In the genomic region with DNA sequence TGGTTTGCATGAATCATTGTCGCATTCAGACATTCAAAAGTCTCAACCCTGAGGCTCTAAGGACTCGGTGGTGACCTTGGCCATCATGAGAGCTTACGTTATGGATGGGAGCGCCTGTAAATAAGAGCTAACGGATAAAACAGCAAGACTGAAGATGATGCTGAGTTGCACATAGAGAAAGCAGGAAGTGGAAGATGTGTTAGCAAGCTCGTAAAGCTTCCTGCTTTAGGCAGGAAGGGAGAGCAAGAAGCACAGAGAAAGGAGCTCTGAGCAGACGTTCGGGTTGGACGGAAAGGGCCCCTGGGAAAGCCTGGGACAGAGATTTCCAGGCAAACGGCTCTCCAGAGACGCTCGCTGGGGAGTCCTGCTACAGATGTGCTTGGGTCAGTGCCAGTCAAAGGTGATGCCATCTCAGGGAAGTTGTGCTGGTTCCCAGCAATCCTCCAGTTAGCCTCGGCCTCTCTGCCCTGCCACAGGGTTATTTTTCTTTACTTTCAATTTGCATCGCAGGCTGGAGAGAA, we compare ENCODE assay signal across 10 mouse cellular contexts. TPM values are rescaled to one million over a fixed set of nuclear protein-coding genes. Genes with fewer than 3 reads are reported as not detected.
DNase-seq lines count a peak whose midpoint lies in the region; ATAC-seq and TF ChIP-seq lines count a peak whose summit lies in the region.
"Had no signal": no experiment of that assay in that cellular context is flagged by ENCODE, and none has a peak within 500 bp of the region (broad histone marks: within the 10 kb centered on the region; RNA-seq: fewer than 3 reads in every experiment).

No protein-coding gene starts in this region.

- intact Hi-C loops in left cerebral cortex, postnatal 14 days (cut with DNase I), result no loop called here

- H3K36me3 ChIP-seq in kidney, postnatal 0 days (ENCODE audit: insufficient read depth, low read length), result no peaks in the 10 kb centered on the region
- H3K36me3 ChIP-seq in forebrain, embryonic 14.5 days (ENCODE audit: control insufficient read depth, insufficient read depth, low read length), result no peaks in the 10 kb centered on the region
- no peaks in the 10 kb centered on the region for H3K36me3 ChIP-seq in myocyte (ENCODE audit: control insufficient read depth, insufficient read depth)
- H3K36me3 ChIP-seq: liver, embryonic 15.5 days had no signal

- no peak for TF ChIP-seq CTCF in kidney, postnatal 0 days (IDR thresholded peaks at IDR 0.05; ENCODE audit: low read depth)

- ATAC-seq in kidney, postnatal 0 days (replicated peaks; ENCODE audit: low FRiP score, low read depth), result no peak
- ATAC-seq in forebrain, embryonic 14.5 days, result no peak

- H3K27ac ChIP-seq in kidney, postnatal 0 days, result peak overlapping the region; percentile 57; the same call in 1 of the 2 replicates
- H3K27ac ChIP-seq in forebrain, embryonic 14.5 days (ENCODE audit: low read depth, low read length), result peak overlapping the region; percentile 80; the same call in 1 of the 2 replicates
- H3K27ac ChIP-seq: liver, embryonic 15.5 days had no signal

- H3K9me3 ChIP-seq in kidney, postnatal 0 days (replicated peaks; ENCODE audit: low read length), result no peaks in the 10 kb centered on the region
- H3K9me3 ChIP-seq in forebrain, embryonic 14.5 days (replicated peaks; ENCODE audit: control insufficient read depth, low read length), result no peaks in the 10 kb centered on the region
- H3K9me3 ChIP-seq: liver, embryonic 15.5 days had no signal

- WGBS in kidney, postnatal 0 days, result 45% methylated on average over 14 of the region's 14 CpGs
- WGBS in forebrain, embryonic 14.5 days, result 81% methylated on average over 14 of the region's 14 CpGs

- no peaks in the 10 kb centered on the region for H3K79me2 ChIP-seq in myocyte (ENCODE audit: control insufficient read depth, insufficient read depth)

- peak overlapping the region; percentile 41 for H3K4me2 ChIP-seq in kidney, postnatal 0 days (ENCODE audit: low read length)
- H3K4me2 ChIP-seq in forebrain, embryonic 14.5 days (ENCODE audit: low read length), result no peak overlapping the region
- H3K4me2 ChIP-seq in myocyte (ENCODE audit: low read depth), result peak overlapping the region; percentile 1
- H3K4me2 ChIP-seq: liver, embryonic 15.5 days had no signal

- peak overlapping the region; percentile 37; the same call in 1 of the 2 replicates for H3K9ac ChIP-seq in kidney, postnatal 0 days (ENCODE audit: low read depth, low read length)
- no peak overlapping the region for H3K9ac ChIP-seq in forebrain, embryonic 14.5 days (ENCODE audit: low read length)
- H3K9ac ChIP-seq: liver, embryonic 15.5 days had no signal

- H3K4me3 ChIP-seq in kidney, postnatal 0 days (replicated peaks; ENCODE audit: low read depth, low read length), result no peak overlapping the region
- no peak overlapping the region for H3K4me3 ChIP-seq in forebrain, embryonic 14.5 days (ENCODE audit: low read depth, low read length)
- H3K4me3 ChIP-seq in myocyte, result no peak overlapping the region
- H3K4me3 ChIP-seq: erythroblast, embryonic 14.5 days; liver, embryonic 15.5 days had no signal

- H3K27me3 ChIP-seq in kidney, postnatal 0 days (ENCODE audit: insufficient read depth, low read length), result no peaks in the 10 kb centered on the region
- H3K27me3 ChIP-seq in forebrain, embryonic 14.5 days (replicated peaks; ENCODE audit: control insufficient read depth, insufficient read depth, low read length), result no peaks in the 10 kb centered on the region
- H3K27me3 ChIP-seq in myocyte (ENCODE audit: control insufficient read depth, insufficient read depth, insufficient read length), result no peaks in the 10 kb centered on the region
- H3K27me3 ChIP-seq: liver, embryonic 15.5 days had no signal

- no peak for TF ChIP-seq POLR2A in myocyte (IDR thresholded peaks at IDR 0.05; ENCODE audit: insufficient read length, low read depth)

- no peak overlapping the region for H3ac ChIP-seq in myocyte (ENCODE audit: control insufficient read depth, insufficient read length)

- H3K4me1 ChIP-seq in kidney, postnatal 0 days (replicated peaks; ENCODE audit: insufficient read depth, low read length), result peaks cover 5% of the 10 kb centered on the region; the same call in 1 of the 2 replicates
- 0 out of 2 replicates have a peak, but pooled peaks cover 2% of the 10 kb centered on the region for H3K4me1 ChIP-seq in forebrain, embryonic 14.5 days (ENCODE audit: control insufficient read depth, insufficient read depth, low read length)
- H3K4me1 ChIP-seq: liver, embryonic 15.5 days had no signal

- peak; percentile 46 for DNase-seq in adrenal gland, postnatal 10 days
- no peak for DNase-seq in adrenal gland, adult 2 months
- peak; percentile 35 for DNase-seq in kidney, postnatal 0 days (ENCODE audit: low spot score)
- DNase-seq in kidney, postnatal 25 days, result no peak
- DNase-seq in forebrain, embryonic 14.5 days (ENCODE audit: low spot score), result no peak
- DNase-seq in testis, postnatal 10 days (ENCODE audit: low spot score), result no peak
- no peak for DNase-seq in left cerebral cortex, postnatal 14 days (ENCODE audit: low spot score in 2 of 2)

TF ChIP-seq in myocyte, 11 proteins besides CTCF, POLR2A, EP300 and RAD21:
- TF ChIP-seq E2F4 (IDR thresholded peaks at IDR 0.05; ENCODE audit: insufficient read depth) (no peak), REST (IDR thresholded peaks at IDR 0.05; ENCODE audit: insufficient read depth, insufficient read length) (no peak), TCF12 (IDR thresholded peaks at IDR 0.05; ENCODE audit: insufficient read depth, poor library complexity, severe bottlenecking) (no peak), MYOD1 (IDR thresholded peaks at IDR 0.05; ENCODE audit: control insufficient read depth in 1 of 3, insufficient read length in 2 of 3, low read depth in 2 of 3) (no peak), POLR2AphosphoS2 (IDR thresholded peaks at IDR 0.05; ENCODE audit: insufficient read length, low read depth) (no peak), CEBPB (IDR thresholded peaks at IDR 0.05; ENCODE audit: insufficient read depth, poor library complexity, severe bottlenecking) (no peak), TCF3 (IDR thresholded peaks at IDR 0.05; ENCODE audit: insufficient read length, low read depth) (no peak), MAX (IDR thresholded peaks at IDR 0.05; ENCODE audit: low read depth) (no peak), USF1 (IDR thresholded peaks at IDR 0.05; ENCODE audit: low read depth) (no peak), SRF (IDR thresholded peaks at IDR 0.05; ENCODE audit: control insufficient read depth, insufficient read length, low read depth) (no peak), MYOG (IDR thresholded peaks at IDR 0.05; ENCODE audit: control insufficient read depth in 1 of 3, insufficient read depth in 1 of 3, insufficient read length in 2 of 3, low read depth in 2 of 3) (no peak)
TF ChIP-seq in myocyte: peak in this region for 0.

RNA-seq across cellular contexts. Expression of gene Rftn1, which starts 40.7 kb away (rescaled TPM):
- total RNA-seq in adrenal gland, postnatal 10 days (2021), result 10 to 100 TPM; 16.3 to 22.7 TPM
- total RNA-seq in adrenal gland, adult 2 months (2021), result 10 to 100 TPM in 1 of 2 experiments, 1 to 10 TPM in 1; 9.1 to 12.0 TPM
- 26.8 and 32.2 TPM in 2 replicates for polyA plus RNA-seq in adrenal gland, adult 2 months (2012; rRNA removed)
- 11.8 and 13.8 TPM in 2 replicates for polyA plus RNA-seq in kidney, postnatal 0 days (2015; fragmentation: Nextera tagmentation; extraction: Ambion mirVana)
- 14.8 and 21.1 TPM in 2 replicates for polyA plus RNA-seq in forebrain, embryonic 14.5 days (2014; fragmentation: Nextera tagmentation; extraction: Ambion mirVana)
- polyA plus RNA-seq in myocyte (2012; fragmentation: generic; extraction: Trizol), result 0.40 TPM
- 10 to 100 TPM in 1 of 2 experiments, 1 to 10 TPM in 1; 7.3 to 11.2 TPM for total RNA-seq in left cerebral cortex, postnatal 14 days (2021)

Comparison
In these comparisons a context has a peak if more than half of its experiments do, and no peak if none do; other contexts are left out.
1. DNase-seq: peak in adrenal gland, postnatal 10 days (single experiment) and kidney, postnatal 0 days (single experiment); none in adrenal gland, adult 2 months (single experiment), kidney, postnatal 25 days (0 of 2), forebrain, embryonic 14.5 days (single experiment), testis, postnatal 10 days (single experiment) and left cerebral cortex, postnatal 14 days (0 of 2).